Mouse (Mus musculus): ENCODE results near the gene Palmd. TPM values are rescaled to one million over a fixed set of nuclear protein-coding genes. Genes with fewer than 3 reads are reported as not detected.

Gene Palmd
- total RNA-seq, 2 experiments from 2014 or later: 27.6 to 32.8 TPM

GRCm38 (mm10) chr3:116961354-116962142 lies 7.2 kb downstream of the Palmd start:
- no peak for DNase-seq (ENCODE audit: extremely low spot score in 1 of 2, low spot score in 1 of 2)

- no peak for DNase-seq (ENCODE audit: extremely low spot score in 1 of 2, low spot score in 1 of 2)
Measured at GRCm38 (mm10) chr3:116960414-116960813, 8.4 kb downstream of the Palmd start.

DNA sequence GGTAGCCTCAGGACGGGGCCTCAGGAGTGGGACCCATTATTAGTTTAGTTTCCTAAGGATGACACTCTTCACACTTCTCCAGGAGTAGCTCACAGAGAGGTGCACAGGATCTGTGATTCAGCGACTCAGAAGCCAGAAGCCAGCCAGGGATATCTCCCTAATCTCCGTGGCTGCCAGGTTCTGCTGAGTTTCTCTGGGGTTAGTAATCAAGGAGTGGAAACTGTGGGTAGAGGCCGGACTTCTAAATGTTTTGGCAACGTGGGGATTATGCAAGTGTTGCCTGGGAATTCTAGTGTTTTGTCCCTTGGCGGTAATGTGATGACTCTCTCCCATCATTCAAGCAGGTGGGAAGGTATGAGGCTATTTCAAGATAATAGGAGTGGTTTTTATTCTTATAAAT lies 13.7 kb downstream of the Palmd start:
- DNase-seq (ENCODE audit: extremely low spot score in 1 of 2, low spot score in 1 of 2): no peak

DNA sequence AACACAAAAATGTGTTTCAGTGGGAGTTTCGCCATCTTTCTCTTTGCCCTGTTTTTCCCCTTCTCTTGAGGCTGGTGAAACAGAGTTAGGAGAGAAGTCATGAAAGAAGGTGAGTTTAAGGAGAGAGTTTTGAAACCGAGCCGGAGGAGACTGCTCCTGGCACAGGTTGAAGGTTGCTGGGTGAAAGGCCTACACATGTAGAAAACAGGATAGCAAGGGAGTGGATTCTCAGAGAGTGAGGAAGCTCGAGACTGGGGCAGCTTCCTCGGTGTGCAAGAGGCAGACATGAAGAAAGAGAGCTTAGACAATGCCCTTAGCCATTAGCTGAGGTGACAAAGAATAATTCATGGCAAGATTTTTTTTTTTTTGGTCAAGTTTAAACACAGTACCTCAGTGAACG lies 15.4 kb downstream of the Palmd start:
- no peak for DNase-seq (ENCODE audit: extremely low spot score in 1 of 2, low spot score in 1 of 2)

- DNase-seq (ENCODE audit: extremely low spot score in 1 of 2, low spot score in 1 of 2): no peak
Measured at GRCm38 (mm10) chr3:116952242-116952899, 16.4 kb downstream of the Palmd start.

DNA sequence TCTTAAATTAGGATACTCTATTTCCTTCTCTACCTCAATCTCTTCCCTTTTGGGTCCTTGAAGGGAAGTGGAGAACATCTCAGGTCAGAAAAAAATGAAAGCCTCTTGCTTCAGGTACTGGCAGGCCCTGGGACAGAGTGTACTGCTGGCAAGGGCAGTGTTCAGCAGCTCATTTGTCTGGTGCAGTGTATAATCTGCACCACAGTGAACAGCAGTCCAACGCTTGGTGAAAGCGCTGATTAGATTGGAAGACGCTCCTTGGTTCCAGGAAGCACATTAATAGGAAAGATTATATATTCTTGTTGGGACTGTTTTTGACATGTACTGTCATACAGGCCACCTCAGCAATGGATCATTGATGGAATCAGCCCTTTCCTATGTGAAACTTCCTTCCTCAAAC lies 17.3 kb downstream of the Palmd start:
- no peak for DNase-seq (ENCODE audit: extremely low spot score in 1 of 2, low spot score in 1 of 2)

GRCm38 (mm10) chr3:116950665-116951115 lies 18.1 kb downstream of the Palmd start:
- DNase-seq (ENCODE audit: extremely low spot score in 1 of 2, low spot score in 1 of 2): no peak

DNA sequence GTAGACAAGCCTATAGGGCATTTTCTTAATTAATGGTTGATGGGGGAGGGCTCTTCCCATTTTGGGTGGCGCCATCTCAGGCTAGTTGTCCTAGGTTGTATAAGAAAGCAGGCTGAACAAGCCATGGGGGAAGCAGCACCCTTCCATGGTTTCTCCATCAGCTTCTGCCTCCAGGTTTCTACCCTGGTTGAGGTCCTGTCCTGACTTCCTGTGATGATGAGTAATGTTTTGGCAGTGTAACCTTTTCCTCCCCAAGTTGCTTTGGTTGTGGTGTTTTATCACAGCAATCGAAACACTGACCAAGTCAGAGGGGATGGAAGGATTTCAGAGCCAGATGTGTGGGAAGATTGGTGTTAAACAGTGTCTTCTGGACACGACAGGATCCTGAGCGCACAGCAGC lies 22.3 kb downstream of the Palmd start:
- DNase-seq (ENCODE audit: extremely low spot score in 1 of 2, low spot score in 1 of 2): no peak

- no peak for DNase-seq (ENCODE audit: extremely low spot score in 1 of 2, low spot score in 1 of 2)
Measured at GRCm38 (mm10) chr3:116943422-116943821, 25.4 kb downstream of the Palmd start.

GRCm38 (mm10) chr3:116942751-116943150 lies 26.0 kb downstream of the Palmd start:
- no peak for DNase-seq (ENCODE audit: extremely low spot score in 1 of 2, low spot score in 1 of 2)

DNA sequence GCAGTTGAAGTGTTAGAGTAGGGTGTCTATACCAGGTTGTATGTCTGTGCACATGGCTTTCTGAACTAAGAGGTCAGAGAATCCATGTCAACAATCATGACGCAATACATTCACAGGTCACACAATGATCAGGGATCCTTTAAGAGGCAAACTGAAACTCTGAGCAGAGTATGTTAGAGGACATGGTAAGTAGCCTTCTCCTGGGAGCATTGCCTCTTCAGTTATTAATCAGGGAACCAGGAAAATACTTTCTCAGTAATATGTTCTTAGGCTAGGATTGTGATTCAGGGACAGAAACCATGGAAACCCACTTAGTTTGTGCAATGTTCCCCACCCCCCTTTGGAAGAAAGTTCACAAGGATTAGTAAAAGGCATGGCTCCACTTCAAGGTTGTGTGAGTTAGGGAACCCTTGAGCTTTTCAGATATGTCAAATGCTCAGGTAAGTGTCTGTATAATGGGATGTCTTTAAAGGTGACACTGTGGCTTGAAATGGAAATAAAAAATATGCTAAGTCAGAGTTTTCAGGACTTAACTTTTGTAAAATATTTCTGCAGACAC lies 27.1 kb downstream of the Palmd start:
- no peak for DNase-seq (ENCODE audit: extremely low spot score in 1 of 2, low spot score in 1 of 2)

GRCm38 (mm10) chr3:116940804-116941558 lies 27.8 kb downstream of the Palmd start:
- no peak for DNase-seq (ENCODE audit: extremely low spot score in 1 of 2, low spot score in 1 of 2)

DNA sequence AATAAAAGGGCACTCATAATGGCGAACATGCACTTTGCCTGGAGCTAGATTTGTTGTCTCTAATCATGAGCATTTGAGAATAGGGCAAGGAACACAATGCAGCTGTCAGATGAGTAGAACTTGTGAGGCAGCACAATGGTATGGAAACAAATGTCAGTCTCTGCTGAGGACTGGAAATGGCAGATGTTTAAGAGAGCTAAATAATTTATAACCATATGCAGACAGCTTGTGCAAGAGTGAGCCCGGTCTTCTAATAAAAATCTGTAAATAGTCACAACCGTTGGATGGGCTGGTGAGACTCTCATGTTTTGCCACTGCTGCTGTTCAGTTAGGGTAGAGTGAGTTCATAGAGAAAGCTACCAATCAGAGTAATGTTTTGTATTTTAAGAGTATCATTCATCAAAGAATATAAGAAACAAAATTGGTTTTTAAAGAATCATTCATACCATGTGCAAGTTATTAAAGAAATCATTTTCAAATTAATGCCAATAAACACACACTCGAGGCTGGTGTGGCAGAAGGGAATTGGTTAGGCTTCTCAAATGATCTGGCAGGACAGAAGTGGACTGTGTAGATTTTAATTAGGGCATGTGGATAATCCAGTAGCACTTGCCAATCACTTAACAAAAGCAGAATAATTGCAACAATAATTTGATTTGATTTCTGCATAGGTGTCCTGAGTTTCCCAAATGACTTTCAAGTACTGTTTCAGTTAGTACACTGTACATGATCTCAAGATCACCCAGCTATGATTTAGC lies 31.7 kb downstream of the Palmd start:
- DNase-seq (ENCODE audit: extremely low spot score in 1 of 2, low spot score in 1 of 2): no peak

DNA sequence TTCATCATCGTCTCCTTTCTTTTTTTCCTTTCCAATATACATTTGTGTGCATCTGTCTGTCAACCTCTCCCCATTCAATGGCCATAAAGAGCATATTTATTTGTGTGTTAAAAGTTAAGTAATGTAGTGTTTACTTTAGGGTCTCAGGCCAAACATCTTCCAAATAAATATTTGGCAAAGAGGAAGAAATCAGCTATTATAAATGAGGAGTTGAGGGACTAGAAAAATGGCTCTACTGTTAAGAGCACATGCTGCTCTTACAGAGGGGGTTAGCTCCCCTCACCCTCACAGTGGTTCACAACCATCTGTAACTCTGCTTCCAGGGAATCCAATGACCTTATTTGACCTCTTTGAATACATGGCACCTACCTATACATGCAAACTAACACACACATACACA lies 35.6 kb downstream of the Palmd start:
- no peak for DNase-seq (ENCODE audit: extremely low spot score in 1 of 2, low spot score in 1 of 2)

DNA sequence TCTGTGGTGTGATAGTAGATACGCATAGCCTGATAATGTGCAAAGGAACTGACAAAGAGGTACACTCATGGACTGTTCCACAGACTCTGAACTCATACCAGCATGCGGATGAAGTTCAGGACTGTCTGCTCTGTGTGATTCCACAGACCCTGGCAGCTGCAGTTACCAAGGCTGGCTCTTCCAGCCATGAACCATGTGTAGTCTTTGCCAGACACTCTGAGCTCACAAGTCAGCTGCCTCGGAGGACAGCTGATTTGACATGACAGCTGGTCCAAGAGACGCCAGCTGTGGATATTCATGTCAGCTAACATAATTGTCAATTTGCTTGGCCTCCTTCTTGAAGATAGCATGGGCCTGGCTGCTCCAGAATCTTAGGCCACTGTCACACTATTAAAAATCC lies 39.8 kb downstream of the Palmd start:
- no peak for DNase-seq (ENCODE audit: extremely low spot score in 1 of 2, low spot score in 1 of 2)

DNA sequence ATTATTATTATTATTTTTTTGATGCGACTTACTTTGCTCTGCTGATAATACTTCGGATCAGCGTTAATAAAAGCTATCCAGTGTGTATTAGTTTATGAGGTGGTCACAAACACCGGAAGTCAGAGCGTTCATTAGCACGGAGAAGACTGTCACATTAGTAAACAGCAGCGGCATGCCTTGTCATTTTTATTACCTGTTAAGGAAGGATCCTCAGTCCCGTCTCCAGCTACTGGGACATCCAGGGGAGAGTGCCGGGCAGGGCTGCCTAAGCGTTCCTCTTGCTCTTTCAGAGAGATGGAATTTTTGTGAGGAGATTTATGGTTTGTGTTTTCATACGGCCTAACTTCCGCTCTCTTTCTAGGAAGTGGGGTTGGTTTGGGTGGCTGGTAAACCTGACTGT lies 45.7 kb downstream of the Palmd start:
- DNase-seq (ENCODE audit: extremely low spot score in 1 of 2, low spot score in 1 of 2): no peak

- no peak for DNase-seq (ENCODE audit: extremely low spot score in 1 of 2, low spot score in 1 of 2)
Measured at GRCm38 (mm10) chr3:116921535-116921934, 47.3 kb downstream of the Palmd start.

DNA sequence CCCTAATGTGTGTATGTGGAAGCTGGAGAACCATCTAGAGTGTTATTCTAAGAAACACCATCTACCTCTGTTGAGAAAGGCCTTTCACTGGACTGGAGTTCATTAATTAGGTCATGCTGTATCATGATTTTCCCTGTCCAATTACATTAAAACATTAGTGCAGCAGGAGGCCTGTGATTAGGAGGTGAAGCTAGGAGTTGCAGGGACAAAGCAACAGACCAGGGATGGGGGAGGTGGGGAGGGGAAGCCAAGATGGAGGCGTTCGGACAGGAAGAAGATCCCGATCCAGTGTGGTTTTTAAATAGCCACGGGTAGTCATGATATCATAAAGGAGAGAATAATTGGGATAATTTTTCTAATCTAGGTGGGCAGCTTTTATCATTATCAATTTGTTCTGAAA lies 51.8 kb downstream of the Palmd start:
- DNase-seq (ENCODE audit: extremely low spot score in 1 of 2, low spot score in 1 of 2): no peak

DNA sequence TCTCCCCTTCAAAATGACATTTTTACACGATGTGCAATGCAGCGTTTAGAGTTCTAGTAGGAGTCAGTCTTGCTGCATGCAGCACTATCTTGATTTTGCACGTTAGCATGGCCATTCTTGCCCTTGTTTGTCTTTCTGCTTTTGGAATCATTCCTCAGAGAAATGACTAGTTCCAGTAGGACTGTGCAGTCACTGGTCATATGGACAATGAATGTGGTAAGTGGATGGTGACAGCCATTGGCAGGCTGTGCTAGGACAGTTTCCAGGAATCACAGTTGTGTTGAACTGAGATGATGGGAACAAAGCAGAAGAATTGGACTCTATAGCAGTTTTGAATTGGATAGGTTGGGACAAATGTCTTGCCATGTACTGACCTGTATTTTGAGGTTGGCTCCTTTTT lies 53.9 kb downstream of the Palmd start:
- no peak for DNase-seq (ENCODE audit: extremely low spot score in 1 of 2, low spot score in 1 of 2)

GRCm38 (mm10) chr3:116914374-116914773 lies 54.4 kb downstream of the Palmd start:
- DNase-seq (ENCODE audit: extremely low spot score in 1 of 2, low spot score in 1 of 2): no peak
